Mouse (Mus musculus) neutrophil, adult 5-6 weeks (primary cell): Measurements from ENCODE around the gene Slc39a3. TPM values are rescaled to one million over a fixed set of nuclear protein-coding genes. Genes with fewer than 3 reads are reported as not detected.
A peak's percentile ranks its signal among the peaks of the same experiment; 100 is the strongest.
"Not testable (repeated sequence)": the region's sequence is repeated elsewhere in the genome, so short reads cannot be mapped to it uniquely, and the experiment has no call there.

Experiments used
- ATAC-seq: fragments of 151-379, 151-347 bp; 2 replicates; pipeline ENCODE4 v1.8.0; 2017; ENCODE audit warnings: mild to moderate bottlenecking, moderate TSS enrichment; ENCODE audit not compliant: insufficient number of reproducible peaks, poor library complexity, low FRiP score, severe bottlenecking; ENCODE audit errors: extremely low read depth
- total RNA-seq: library from RNA; stranded (forward); fragments of 200-1000 nt; gene quantifications from 2 replicates; pipeline ENCODE4 v1.2.3, GENCODE M21; 2017

Slc39a3 gene
- 8.6 and 19.5 TPM in 2 replicates for total RNA-seq

- peak; percentile 96 for ATAC-seq
These were observed at the start of gene Slc39a3 for GRCm38 (mm10) chr10:81036988-81037580. Gene Slc39a3, minus strand, starts transcription at chr10:81037426.

GRCm38 (mm10) chr10:81087021-81087420 is 49.8 kb upstream of the Slc39a3 start:
- no peak for ATAC-seq

GRCm38 (mm10) chr10:81082168-81082960 is 45.1 kb upstream of the Slc39a3 start:
- peak; percentile 52 for ATAC-seq

GRCm38 (mm10) chr10:81080008-81080655 is 42.9 kb upstream of the Slc39a3 start:
- no peak for ATAC-seq

GRCm38 (mm10) chr10:81077916-81078315 is 40.7 kb upstream of the Slc39a3 start:
- ATAC-seq = no peak

GRCm38 (mm10) chr10:81076356-81076755 is 39.1 kb upstream of the Slc39a3 start:
- no peak for ATAC-seq

- no peak for ATAC-seq
These were observed 38.5 kb upstream of the Slc39a3 start for GRCm38 (mm10) chr10:81075734-81076133.

GRCm38 (mm10) chr10:81073464-81073863 is 36.2 kb upstream of the Slc39a3 start:
- no peak for ATAC-seq

GRCm38 (mm10) chr10:81072290-81072689 is 35.1 kb upstream of the Slc39a3 start:
- ATAC-seq = no peak

GRCm38 (mm10) chr10:81069836-81070235 is 32.6 kb upstream of the Slc39a3 start, which contains the start of gene Thop1:
Gene Thop1, plus strand, starts transcription at chr10:81070035.
- ATAC-seq = peak; percentile 95

- no peak for ATAC-seq
These were observed 31.5 kb upstream of the Slc39a3 start for GRCm38 (mm10) chr10:81068706-81069105.

- ATAC-seq = not testable (repeated sequence)
These were observed 27.3 kb upstream of the Slc39a3 start for GRCm38 (mm10) chr10:81064519-81064918.

- no peak for ATAC-seq
These were observed 25.5 kb upstream of the Slc39a3 start for GRCm38 (mm10) chr10:81062710-81063109.

- peak; percentile 94 for ATAC-seq
These were observed 22.6 kb upstream of the Slc39a3 start, which contains the start of gene Sgta for GRCm38 (mm10) chr10:81059603-81060543. Gene Sgta, minus strand, starts transcription at chr10:81060181.

GRCm38 (mm10) chr10:81058896-81059295 is 21.7 kb upstream of the Slc39a3 start:
- ATAC-seq = no peak

GRCm38 (mm10) chr10:81057406-81058130 is 20.3 kb upstream of the Slc39a3 start:
- ATAC-seq = no peak

GRCm38 (mm10) chr10:81055802-81056340 is 18.6 kb upstream of the Slc39a3 start:
- not testable (repeated sequence) for ATAC-seq

- no peak for ATAC-seq
These were observed 17.9 kb upstream of the Slc39a3 start for GRCm38 (mm10) chr10:81055169-81055568.
